Mouse (Mus musculus): Measurements from ENCODE around the gene H2al1i. TPM values are rescaled to one million over a fixed set of nuclear protein-coding genes. Genes with fewer than 3 reads are reported as not detected.
"Not testable (repeated sequence)": the region's sequence is repeated elsewhere in the genome, so short reads cannot be mapped to it uniquely, and the experiment has no call there.

H2al1i gene
- not detected in 2 replicates for polyA plus RNA-seq (2012; rRNA removed)

DNA sequence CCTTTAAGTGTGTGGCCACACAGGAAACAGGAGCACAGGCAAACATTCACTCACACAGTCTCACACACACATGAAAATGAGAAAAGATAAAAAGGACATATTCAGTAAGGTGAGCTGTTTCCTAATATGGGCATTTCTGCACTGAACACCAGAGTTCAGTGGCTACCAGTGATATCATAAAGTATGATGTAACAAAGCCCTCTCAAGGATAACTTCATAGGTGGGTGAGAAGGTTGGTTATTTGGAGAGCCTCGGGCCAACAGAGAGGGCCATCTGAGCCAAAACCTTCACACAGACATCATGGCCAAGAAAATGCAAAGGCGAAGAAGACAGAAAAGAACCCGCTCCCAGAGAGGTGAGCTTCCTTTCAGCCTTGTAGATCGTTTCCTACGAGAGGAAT, at the start of gene H2al1i:
Gene H2al1i, plus strand, starts transcription at position 301 of the 400 bp plus-strand sequence.
- not testable (repeated sequence) for H3K4me1 ChIP-seq (ENCODE audit: control insufficient read depth, insufficient read depth, low read length); H3K27ac ChIP-seq (ENCODE audit: insufficient read depth, low read length); H3K4me3 ChIP-seq (ENCODE audit: insufficient read depth, low read length)

DNA sequence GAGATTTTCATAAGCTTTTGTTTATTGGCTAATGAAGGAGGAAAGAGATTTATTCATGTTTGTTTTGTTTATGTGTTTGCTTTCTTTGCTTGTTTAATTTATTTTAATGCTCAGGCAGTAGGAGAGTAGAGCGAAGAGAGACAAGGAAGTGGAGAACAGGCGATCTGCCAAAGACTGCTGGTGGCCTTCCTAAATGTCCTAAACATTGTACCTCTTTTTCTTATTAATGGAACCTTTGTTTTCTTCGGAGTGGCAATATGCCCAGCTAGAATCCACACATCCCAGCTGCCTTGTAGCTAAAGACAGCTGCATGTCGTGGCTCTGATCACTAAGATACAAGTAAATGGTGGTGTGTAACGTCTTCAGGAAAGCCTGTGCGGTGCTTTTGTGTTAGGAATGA, 47.4 kb upstream of the H2al1i start:
- Histone ChIP-seq H3K4me1 (ENCODE audit: control insufficient read depth, insufficient read depth, low read length) (peaks cover 1% of the 10 kb centered on the region; the same call in 1 of the 2 replicates), H3K27ac (ENCODE audit: insufficient read depth, low read length) (no peak overlapping the region), H3K4me3 (ENCODE audit: insufficient read depth, low read length) (no peak overlapping the region)
- TF ChIP-seq CTCF (IDR thresholded peaks at IDR 0.05; ENCODE audit: extremely low read depth, insufficient read depth, low read length) (no peak), POLR2A (IDR thresholded peaks at IDR 0.05; ENCODE audit: extremely low read depth, insufficient read depth, low read length) (no peak)

- H3K27ac ChIP-seq (ENCODE audit: insufficient read depth, low read length): no peak overlapping the region
- no peak overlapping the region for H3K4me3 ChIP-seq (ENCODE audit: insufficient read depth, low read length)
- H3K4me1 ChIP-seq (ENCODE audit: control insufficient read depth, insufficient read depth, low read length): peaks cover 1% of the 10 kb centered on the region; the same call in 1 of the 2 replicates
- TF ChIP-seq POLR2A (IDR thresholded peaks at IDR 0.05; ENCODE audit: extremely low read depth, insufficient read depth, low read length) (no peak), CTCF (IDR thresholded peaks at IDR 0.05; ENCODE audit: extremely low read depth, insufficient read depth, low read length) (no peak)
These were observed 43.7 kb upstream of the H2al1i start for GRCm38 (mm10) chrX:11280741-11281140.

DNA sequence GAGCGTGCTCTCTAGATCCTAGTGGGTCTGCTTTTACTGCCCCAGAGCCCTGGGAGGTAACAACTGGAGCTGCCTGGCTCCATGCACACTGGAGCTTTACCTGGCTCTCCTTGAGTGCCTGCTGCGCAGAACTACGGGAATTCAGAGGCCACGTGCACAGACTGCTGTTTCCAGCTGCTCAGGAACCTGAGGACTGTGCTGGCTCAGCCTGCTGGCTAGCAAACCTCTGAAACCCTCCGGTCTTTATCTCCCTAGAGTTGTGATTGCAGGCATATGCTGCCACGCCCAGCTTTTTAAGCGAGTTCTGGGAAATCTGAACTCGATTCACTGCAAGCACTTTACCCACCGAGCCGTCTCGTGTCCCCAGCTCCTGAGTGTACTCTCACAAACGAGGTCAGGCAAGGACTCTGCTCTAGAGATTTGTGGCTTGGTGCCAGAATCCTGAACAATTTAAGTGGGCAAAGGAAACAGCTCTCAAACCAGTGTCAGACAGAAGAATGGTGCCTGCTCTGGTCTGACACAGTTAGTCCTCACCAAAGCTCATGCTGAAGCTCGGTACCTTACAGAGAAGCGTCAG, 36.1 kb upstream of the H2al1i start:
- no peak overlapping the region for H3K27ac ChIP-seq (ENCODE audit: insufficient read depth, low read length)
- H3K4me1 ChIP-seq (ENCODE audit: control insufficient read depth, insufficient read depth, low read length): no peaks in the 10 kb centered on the region
- no peak for TF ChIP-seq CTCF (IDR thresholded peaks at IDR 0.05; ENCODE audit: extremely low read depth, insufficient read depth, low read length)
- no peak for TF ChIP-seq POLR2A (IDR thresholded peaks at IDR 0.05; ENCODE audit: extremely low read depth, insufficient read depth, low read length)
- no peak overlapping the region for H3K4me3 ChIP-seq (ENCODE audit: insufficient read depth, low read length)

- no peaks in the 10 kb centered on the region for H3K4me1 ChIP-seq (ENCODE audit: control insufficient read depth, insufficient read depth, low read length)
- H3K4me3 ChIP-seq (ENCODE audit: insufficient read depth, low read length): no peak overlapping the region
- TF ChIP-seq CTCF (IDR thresholded peaks at IDR 0.05; ENCODE audit: extremely low read depth, insufficient read depth, low read length) (no peak), POLR2A (IDR thresholded peaks at IDR 0.05; ENCODE audit: extremely low read depth, insufficient read depth, low read length) (no peak)
- H3K27ac ChIP-seq (ENCODE audit: insufficient read depth, low read length): no peak overlapping the region
These were observed 35.2 kb upstream of the H2al1i start for GRCm38 (mm10) chrX:11289244-11289643.

DNA sequence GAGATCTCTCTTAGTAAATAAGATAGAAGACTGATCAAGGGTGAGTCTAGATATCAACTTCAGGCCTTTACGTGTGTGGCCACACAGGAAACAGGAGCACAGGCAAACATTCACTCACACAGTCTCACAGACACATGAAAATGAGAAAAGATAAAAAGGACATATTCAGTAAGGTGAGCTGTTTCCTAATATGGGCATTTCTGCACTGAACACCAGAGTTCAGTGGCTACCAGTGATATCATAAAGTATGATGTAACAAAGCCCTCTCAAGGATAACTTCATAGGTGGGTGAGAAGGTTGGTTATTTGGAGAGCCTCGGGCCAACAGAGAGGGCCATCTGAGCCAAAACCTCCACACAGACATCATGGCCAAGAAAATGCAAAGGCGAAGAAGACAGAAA, 25.5 kb upstream of the H2al1i start, which contains the start of gene H2al1a:
Gene H2al1a, plus strand, starts transcription at position 301 of the 400 bp plus-strand sequence.
- not testable (repeated sequence) for H3K4me1 ChIP-seq (ENCODE audit: control insufficient read depth, insufficient read depth, low read length); H3K4me3 ChIP-seq (ENCODE audit: insufficient read depth, low read length); H3K27ac ChIP-seq (ENCODE audit: insufficient read depth, low read length)

DNA sequence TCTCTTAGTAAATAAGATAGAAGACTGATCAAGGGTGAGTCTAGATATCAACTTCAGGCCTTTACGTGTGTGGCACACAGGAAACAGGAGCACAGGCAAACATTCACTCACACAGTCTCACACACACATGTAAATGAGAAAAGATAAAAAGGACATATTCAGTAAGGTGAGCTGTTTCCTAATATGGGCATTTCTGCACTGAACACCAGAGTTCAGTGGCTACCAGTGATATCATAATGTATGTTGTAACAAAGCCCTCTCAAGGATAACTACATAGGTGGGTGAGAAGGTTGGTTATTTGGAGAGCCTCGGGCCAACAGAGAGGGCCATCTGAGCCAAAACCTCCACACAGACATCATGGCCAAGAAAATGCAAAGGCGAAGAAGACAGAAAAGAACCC, 22.3 kb upstream of the H2al1i start, which contains the start of gene H2al1b:
Gene H2al1b, plus strand, starts transcription at position 301 of the 400 bp plus-strand sequence.
- not testable (repeated sequence) for H3K4me1 ChIP-seq (ENCODE audit: control insufficient read depth, insufficient read depth, low read length); H3K4me3 ChIP-seq (ENCODE audit: insufficient read depth, low read length); H3K27ac ChIP-seq (ENCODE audit: insufficient read depth, low read length)

- not testable (repeated sequence) for H3K4me3 ChIP-seq (ENCODE audit: insufficient read depth, low read length); H3K4me1 ChIP-seq (ENCODE audit: control insufficient read depth, insufficient read depth, low read length); H3K27ac ChIP-seq (ENCODE audit: insufficient read depth, low read length)
These were observed 19.1 kb upstream of the H2al1i start, which contains the start of gene H2al1c for GRCm38 (mm10) chrX:11305355-11305754. Gene H2al1c, plus strand, starts transcription at chrX:11305655.

DNA sequence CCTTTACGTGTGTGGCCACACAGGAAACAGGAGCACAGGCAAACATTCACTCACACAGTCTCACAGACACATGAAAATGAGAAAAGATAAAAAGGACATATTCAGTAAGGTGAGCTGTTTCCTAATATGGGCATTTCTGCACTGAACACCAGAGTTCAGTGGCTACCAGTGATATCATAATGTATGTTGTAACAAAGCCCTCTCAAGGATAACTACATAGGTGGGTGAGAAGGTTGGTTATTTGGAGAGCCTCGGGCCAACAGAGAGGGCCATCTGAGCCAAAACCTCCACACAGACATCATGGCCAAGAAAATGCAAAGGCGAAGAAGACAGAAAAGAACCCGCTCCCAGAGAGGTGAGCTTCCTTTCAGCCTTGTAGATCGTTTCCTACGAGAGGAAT, 15.9 kb upstream of the H2al1i start, which contains the start of gene H2al1d:
Gene H2al1d, plus strand, starts transcription at position 301 of the 400 bp plus-strand sequence.
- H3K27ac ChIP-seq (ENCODE audit: insufficient read depth, low read length); H3K4me3 ChIP-seq (ENCODE audit: insufficient read depth, low read length); H3K4me1 ChIP-seq (ENCODE audit: control insufficient read depth, insufficient read depth, low read length): not testable (repeated sequence)

GRCm38 (mm10) chrX:11311634-11312033, 12.8 kb upstream of the H2al1i start, which contains the start of gene H2al1e:
Gene H2al1e, plus strand, starts transcription at chrX:11311934.
- not testable (repeated sequence) for H3K27ac ChIP-seq (ENCODE audit: insufficient read depth, low read length); H3K4me3 ChIP-seq (ENCODE audit: insufficient read depth, low read length); H3K4me1 ChIP-seq (ENCODE audit: control insufficient read depth, insufficient read depth, low read length)

- not testable (repeated sequence) for H3K4me1 ChIP-seq (ENCODE audit: control insufficient read depth, insufficient read depth, low read length); H3K4me3 ChIP-seq (ENCODE audit: insufficient read depth, low read length); H3K27ac ChIP-seq (ENCODE audit: insufficient read depth, low read length)
These were observed 9.6 kb upstream of the H2al1i start, which contains the start of gene H2al1f for GRCm38 (mm10) chrX:11314858-11315257. Gene H2al1f, plus strand, starts transcription at chrX:11315158.

DNA sequence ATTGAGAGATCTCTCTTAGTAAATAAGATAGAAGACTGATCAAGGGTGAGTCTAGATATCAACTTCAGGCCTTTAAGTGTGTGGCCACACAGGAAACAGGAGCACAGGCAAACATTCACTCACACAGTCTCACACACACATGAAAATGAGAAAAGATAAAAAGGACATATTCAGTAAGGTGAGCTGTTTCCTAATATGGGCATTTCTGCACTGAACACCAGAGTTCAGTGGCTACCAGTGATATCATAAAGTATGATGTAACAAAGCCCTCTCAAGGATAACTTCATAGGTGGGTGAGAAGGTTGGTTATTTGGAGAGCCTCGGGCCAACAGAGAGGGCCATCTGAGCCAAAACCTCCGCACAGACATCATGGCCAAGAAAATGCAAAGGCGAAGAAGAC, 6.5 kb upstream of the H2al1i start, which contains the start of gene H2al1g:
Gene H2al1g, plus strand, starts transcription at position 301 of the 400 bp plus-strand sequence.
- H3K4me1 ChIP-seq (ENCODE audit: control insufficient read depth, insufficient read depth, low read length); H3K4me3 ChIP-seq (ENCODE audit: insufficient read depth, low read length): not testable (repeated sequence)

DNA sequence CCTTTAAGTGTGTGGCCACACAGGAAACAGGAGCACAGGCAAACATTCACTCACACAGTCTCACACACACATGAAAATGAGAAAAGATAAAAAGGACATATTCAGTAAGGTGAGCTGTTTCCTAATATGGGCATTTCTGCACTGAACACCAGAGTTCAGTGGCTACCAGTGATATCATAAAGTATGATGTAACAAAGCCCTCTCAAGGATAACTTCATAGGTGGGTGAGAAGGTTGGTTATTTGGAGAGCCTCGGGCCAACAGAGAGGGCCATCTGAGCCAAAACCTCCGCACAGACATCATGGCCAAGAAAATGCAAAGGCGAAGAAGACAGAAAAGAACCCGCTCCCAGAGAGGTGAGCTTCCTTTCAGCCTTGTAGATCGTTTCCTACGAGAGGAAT, 3.3 kb upstream of the H2al1i start, which contains the start of gene H2al1h:
Gene H2al1h, plus strand, starts transcription at position 301 of the 400 bp plus-strand sequence.
- H3K4me1 ChIP-seq (ENCODE audit: control insufficient read depth, insufficient read depth, low read length); H3K27ac ChIP-seq (ENCODE audit: insufficient read depth, low read length); H3K4me3 ChIP-seq (ENCODE audit: insufficient read depth, low read length): not testable (repeated sequence)

More for the DNA sequence above, 6.5 kb upstream of the H2al1i start, which contains the start of gene H2al1g:
- not testable (repeated sequence) for H3K27ac ChIP-seq (ENCODE audit: insufficient read depth, low read length)

DNA sequence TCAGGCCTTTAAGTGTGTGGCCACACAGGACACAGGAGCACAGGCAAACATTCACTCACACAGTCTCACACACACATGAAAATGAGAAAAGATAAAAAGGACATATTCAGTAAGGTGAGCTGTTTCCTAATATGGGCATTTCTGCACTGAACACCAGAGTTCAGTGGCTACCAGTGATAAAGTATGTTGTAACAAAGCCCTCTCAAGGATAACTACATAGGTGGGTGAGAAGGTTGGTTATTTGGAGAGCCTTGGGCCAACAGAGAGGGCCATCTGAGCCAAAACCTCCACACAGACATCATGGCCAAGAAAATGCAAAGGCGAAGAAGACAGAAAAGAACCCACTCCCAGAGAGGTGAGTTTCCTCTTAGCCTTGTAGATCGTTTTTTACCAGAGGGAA, 3.1 kb downstream of the H2al1i start, which contains the start of gene H2al1j:
Gene H2al1j, plus strand, starts transcription at position 301 of the 400 bp plus-strand sequence.
- not testable (repeated sequence) for H3K27ac ChIP-seq (ENCODE audit: insufficient read depth, low read length); H3K4me3 ChIP-seq (ENCODE audit: insufficient read depth, low read length); H3K4me1 ChIP-seq (ENCODE audit: control insufficient read depth, insufficient read depth, low read length)
